Mouse (Mus musculus): Measurements from ENCODE around the gene Ttc30a1.

- no peak for TF ChIP-seq POLR2A (IDR thresholded peaks at IDR 0.05; ENCODE audit: borderline replicate concordance, low read depth, low read length)
- no peak for TF ChIP-seq CTCF (IDR thresholded peaks at IDR 0.05; ENCODE audit: low read depth, low read length)
These were observed 24.4 kb upstream of the Ttc30a1 start for GRCm38 (mm10) chr2:76006194-76006593.

Measured in bone marrow macrophage, adult 2 months (primary cell).